Mouse (Mus musculus) limb, embryonic 14.5 days (tissue): ENCODE results near the gene Spire2. TPM values are rescaled to one million over a fixed set of nuclear protein-coding genes. Genes with fewer than 3 reads are reported as not detected.
A peak's percentile ranks its signal among the peaks of the same experiment; 100 is the strongest.

Experiments used
- ATAC-seq: fragments of 200-750 bp; cut with Nextera tagmentation; 2 replicates; pipeline ENCODE4 v1.8.0; 2017; ENCODE audit warnings: low read depth, moderate number of reproducible peaks, moderate TSS enrichment; ENCODE audit not compliant: low FRiP score
- DNase-seq: peaks from one replicate; pipeline ENCODE4 v3.0.0-alpha.2; 2015; ENCODE audit warnings: low spot score
- H3K27ac ChIP-seq: fragments of 300-500 bp; sonication (generic); replicated peaks from 2 replicates; pipeline ENCODE4 v1.5.1; 2014; ENCODE audit warnings: low read depth, mild to moderate bottlenecking, low read length, moderate library complexity, mixed read lengths
- H3K27me3 ChIP-seq: fragments of 300-500 bp; sonication (generic); 2 replicates; pipeline ENCODE4 v1.6.1; 2014; ENCODE audit warnings: low read length, mixed read lengths; ENCODE audit not compliant: control insufficient read depth, insufficient read depth
- H3K36me3 ChIP-seq: fragments of 300-500 bp; sonication (generic); 2 replicates; pipeline ENCODE4 v1.6.1; 2014; ENCODE audit warnings: mild to moderate bottlenecking, low read length, moderate library complexity, mixed read lengths; ENCODE audit not compliant: control insufficient read depth, insufficient read depth
- H3K4me1 ChIP-seq: fragments of 300-500 bp; sonication (generic); 2 replicates; pipeline ENCODE4 v1.6.1; 2014; ENCODE audit warnings: antibody characterized with exemption, low read length, mixed read lengths; ENCODE audit not compliant: control insufficient read depth, insufficient read depth
- H3K4me2 ChIP-seq: fragments of 300-500 bp; sonication (generic); replicated peaks from 2 replicates; pipeline ENCODE4 v1.6.1; 2014; ENCODE audit warnings: low read depth, mild to moderate bottlenecking, low read length, moderate library complexity; ENCODE audit not compliant: severe bottlenecking
- H3K4me3 ChIP-seq: fragments of 300-500 bp; sonication (generic); replicated peaks from 2 replicates; pipeline ENCODE4 v1.5.1; 2014; ENCODE audit warnings: low read length
- H3K9ac ChIP-seq: fragments of 300-500 bp; sonication (generic); 2 replicates; pipeline ENCODE4 v1.6.1; 2014; ENCODE audit warnings: mild to moderate bottlenecking, low read depth, low read length, moderate library complexity; ENCODE audit not compliant: severe bottlenecking
- H3K9me3 ChIP-seq: fragments of 300-500 bp; sonication (generic); 2 replicates; pipeline ENCODE4 v1.6.1; 2016; ENCODE audit warnings: low read length; ENCODE audit not compliant: control insufficient read depth
- POLR2A ChIP-seq: fragments of 200-500 bp; IDR thresholded peaks from 2 replicates; pipeline ENCODE4 v1.8.0; 2012; ENCODE audit warnings: inconsistent platforms, mild to moderate bottlenecking, moderate library complexity, borderline replicate concordance; ENCODE audit not compliant: insufficient read depth, insufficient read length; ENCODE audit errors: extremely low read depth
- WGBS: fragments of 180-500 bp; shearing (Covaris S2); extraction: QIAGEN DNeasy Blood & Tissue Kit; methylation state at CpG from one replicate; pipeline ENCODE4 v1.1.7; 2014; 5-methylcytosine and 5-hydroxymethylcytosine counted together
- polyA plus RNA-seq, 2 experiments: library from polyadenylated mRNA; depleted of rRNA in 1 of 2; stranded (reverse) in 1 of 2; unstranded in 1 of 2; fragments of >200 nt; fragmentation: Nextera tagmentation in 1 of 2; extraction: Ambion mirVana in 1 of 2; gene quantifications; 2 replicates each; pipeline versions ENCODE4 v1.2.1 to v1.2.3; 2012 to 2014

The Spire2 gene
- polyA plus RNA-seq, 2 experiments, result 0.67 to 1.2 TPM

GRCm38 (mm10) chr8:123404521-123404920, 72.0 kb downstream of the Spire2 start:
- no peak overlapping the region for H3K27ac ChIP-seq
- 26% methylated on average over 8 of the region's 8 CpGs for WGBS

DNA sequence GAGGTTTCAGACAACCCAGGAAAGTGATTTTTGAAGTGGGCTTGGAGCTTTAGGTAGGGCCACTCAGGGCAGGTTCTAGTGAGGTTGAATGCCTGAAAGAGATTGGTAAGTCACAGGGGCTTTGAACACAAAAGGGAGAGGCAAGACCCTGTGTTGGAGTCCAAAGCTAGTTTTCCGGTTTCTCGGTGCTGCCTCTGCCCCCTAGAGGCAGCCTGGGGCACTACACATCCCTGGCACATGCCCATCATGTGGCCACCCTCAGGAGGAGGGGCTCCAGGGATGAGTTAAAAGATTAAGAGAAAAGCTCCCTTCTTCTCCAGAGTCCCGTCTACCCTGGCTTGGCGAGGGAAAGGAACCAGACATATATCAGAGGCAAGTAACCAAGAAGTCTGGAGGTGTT, 74.3 kb downstream of the Spire2 start, which contains the start of gene Mc1r:
Gene Mc1r, plus strand, starts transcription at position 322 of the 400 bp plus-strand sequence.
- no peak for TF ChIP-seq POLR2A
- H3K27ac ChIP-seq, result no peak within 1 kb of the TSS
- DNase-seq (peak; percentile 28), ATAC-seq (no peak)
- H3K4me2 ChIP-seq, result no peak within 1 kb of the TSS
- H3K27me3 ChIP-seq, result peaks cover 29% of the 10 kb centered on the region
- no peaks in the 10 kb centered on the region for H3K4me1 ChIP-seq
- 12% methylated on average over 4 of the region's 4 CpGs for WGBS
- H3K9ac ChIP-seq, result no peak within 1 kb of the TSS
- peaks cover 15% of the 10 kb centered on the region for H3K36me3 ChIP-seq
- no peaks in the 10 kb centered on the region for H3K9me3 ChIP-seq
- no peak within 1 kb of the TSS for H3K4me3 ChIP-seq

More at GRCm38 (mm10) chr8:123404521-123404920, 72.0 kb downstream of the Spire2 start:
- Histone ChIP-seq H3K4me3 (no peak overlapping the region), H3K27me3 (peaks cover 6% of the 10 kb centered on the region), H3K9me3 (no peaks in the 10 kb centered on the region), H3K36me3 (peaks cover 38% of the 10 kb centered on the region), H3K4me1 (no peaks in the 10 kb centered on the region), H3K9ac (no peak overlapping the region), H3K4me2 (no peak overlapping the region)
- DNase-seq (no peak), ATAC-seq (no peak)
- no peak for TF ChIP-seq POLR2A

- Histone ChIP-seq H3K4me3 (no peak overlapping the region), H3K36me3 (0 out of 2 replicates have a peak, but pooled peaks cover 8% of the 10 kb centered on the region), H3K27me3 (peaks cover 37% of the 10 kb centered on the region), H3K9ac (no peak overlapping the region), H3K9me3 (no peaks in the 10 kb centered on the region), H3K27ac (no peak overlapping the region), H3K4me2 (no peak overlapping the region), H3K4me1 (no peaks in the 10 kb centered on the region)
- no peak for DNase-seq
- WGBS, result 91% methylated on average over 13 of the region's 13 CpGs
- ATAC-seq, result no peak
- TF ChIP-seq POLR2A, result no peak
Measured at GRCm38 (mm10) chr8:123407612-123408011, 75.1 kb downstream of the Spire2 start.

GRCm38 (mm10) chr8:123408586-123409544, 76.4 kb downstream of the Spire2 start:
- Histone ChIP-seq H3K27me3 (peaks cover 43% of the 10 kb centered on the region), H3K4me1 (no peaks in the 10 kb centered on the region), H3K4me3 (no peak overlapping the region), H3K9me3 (no peaks in the 10 kb centered on the region), H3K4me2 (no peak overlapping the region), H3K27ac (no peak overlapping the region), H3K36me3 (no peaks in the 10 kb centered on the region), H3K9ac (no peak overlapping the region)
- WGBS, result 73% methylated on average over 9 of the region's 9 CpGs
- no peak for TF ChIP-seq POLR2A
- ATAC-seq (no peak), DNase-seq (no peak)

DNA sequence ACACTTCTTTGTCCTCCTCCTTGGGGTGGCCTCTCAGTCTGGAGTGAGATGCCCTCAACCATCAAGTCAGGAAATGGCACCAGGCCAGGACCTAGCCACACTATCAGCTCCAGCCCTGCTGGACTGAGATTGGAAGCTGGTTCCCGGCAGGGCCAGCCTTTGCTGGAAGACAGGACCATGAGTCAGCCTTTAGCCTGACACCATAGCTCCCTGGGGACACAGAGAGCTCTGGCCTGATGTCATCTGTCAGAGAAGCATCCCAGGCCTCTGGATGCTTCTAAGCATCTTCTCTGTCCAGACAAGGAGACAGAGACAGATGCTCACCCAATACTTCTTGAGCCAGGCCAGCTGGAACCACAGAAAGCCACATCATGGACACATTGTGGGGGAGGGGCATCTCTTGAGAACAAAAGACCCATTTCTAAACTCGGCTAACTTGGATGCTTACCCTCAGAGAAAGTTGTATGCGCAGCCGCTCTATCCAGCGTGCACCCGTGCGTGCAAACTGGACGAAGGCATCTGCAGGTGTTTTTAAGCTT, 77.6 kb downstream of the Spire2 start:
- Histone ChIP-seq H3K4me3 (no peak overlapping the region), H3K27me3 (peaks cover 43% of the 10 kb centered on the region), H3K4me1 (no peaks in the 10 kb centered on the region), H3K4me2 (no peak overlapping the region), H3K9me3 (no peaks in the 10 kb centered on the region), H3K27ac (no peak overlapping the region), H3K9ac (no peak overlapping the region), H3K36me3 (no peaks in the 10 kb centered on the region)
- no peak for TF ChIP-seq POLR2A
- no peak for ATAC-seq
- 72% methylated on average over 8 of the region's 8 CpGs for WGBS
- no peak for DNase-seq
